ENCODE assay signal across 24 mouse cellular contexts in the genomic region with DNA sequence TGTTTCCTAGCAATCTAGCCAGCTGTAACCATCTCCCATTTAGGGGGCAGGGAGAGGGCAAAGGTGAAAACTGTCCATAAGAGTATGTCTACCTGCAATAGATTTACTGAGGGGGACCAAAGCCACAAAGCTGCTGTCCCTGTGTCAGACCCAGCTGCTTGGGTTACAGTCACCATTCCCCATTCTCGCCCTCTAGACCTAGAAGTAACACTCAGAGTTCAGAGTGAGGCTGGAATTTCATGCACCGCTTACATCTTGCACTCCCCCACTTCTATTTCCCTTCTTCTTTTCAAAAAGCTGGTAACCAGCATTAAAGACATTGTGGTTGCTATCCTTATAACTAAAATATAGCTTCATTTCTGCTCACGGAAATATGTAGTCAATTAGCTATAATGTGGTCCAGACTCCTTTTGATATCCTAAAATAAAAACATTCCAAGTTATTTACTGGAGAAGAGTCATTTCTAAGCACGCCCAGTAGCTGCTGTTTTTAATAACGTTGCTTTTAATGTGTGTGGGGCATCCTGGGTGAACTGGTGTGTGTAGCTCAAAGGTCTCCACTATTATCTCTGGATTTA.
DNase-seq lines count a peak whose midpoint lies in the region; ATAC-seq and TF ChIP-seq lines count a peak whose summit lies in the region.
"Had no signal": no experiment of that assay in that cellular context is flagged by ENCODE, and none has a peak within 500 bp of the region (broad histone marks: within the 10 kb centered on the region; RNA-seq: fewer than 3 reads in every experiment).

No protein-coding gene starts in this region.

- DNase-seq in heart, adult 11 months, result peak; percentile 35
- DNase-seq in heart, adult 18-20 months, result no peak
- DNase-seq in limb, embryonic 14.5 days (ENCODE audit: low spot score), result peak; percentile 38
- no peak for DNase-seq in limb, embryonic 10.5 days (ENCODE audit: low spot score)
- peak; percentile 35 for DNase-seq in forelimb bud, embryonic 11.5 days (ENCODE audit: low read depth, low spot score)
- no peak for DNase-seq in hindbrain, embryonic 11.5 days (ENCODE audit: low spot score)
- DNase-seq: adrenal gland, postnatal 25 days; cerebellum, adult 11-12 months; cerebellum, adult 9-10 months; cerebellum, postnatal 25 days; gastrocnemius, postnatal 36 days; heart, adult 2 months; heart, postnatal 14 days had no signal

- H3K9ac ChIP-seq in limb, embryonic 14.5 days (ENCODE audit: low read depth, low read length, severe bottlenecking), result no peak overlapping the region
- H3K9ac ChIP-seq in hindbrain, embryonic 11.5 days (ENCODE audit: low read depth, low read length), result no peak overlapping the region
- H3K9ac ChIP-seq: embryonic facial prominence, embryonic 15.5 days; heart, embryonic 15.5 days; hindbrain, embryonic 14.5 days had no signal

- H3K36me3 ChIP-seq in limb, embryonic 14.5 days (ENCODE audit: control insufficient read depth, insufficient read depth, low read length), result no peaks in the 10 kb centered on the region
- no peaks in the 10 kb centered on the region for H3K36me3 ChIP-seq in limb, embryonic 10.5 days
- no peaks in the 10 kb centered on the region for H3K36me3 ChIP-seq in hindbrain, embryonic 11.5 days (ENCODE audit: control insufficient read depth, insufficient read depth, low read length)
- H3K36me3 ChIP-seq: embryonic facial prominence, embryonic 15.5 days; forebrain, embryonic 10.5 days; heart, embryonic 15.5 days had no signal

- 36% methylated on average over 5 of the region's 5 CpGs for WGBS in limb, embryonic 14.5 days
- 48% methylated on average over 5 of the region's 5 CpGs for WGBS in limb, embryonic 10.5 days
- 75% methylated on average over 5 of the region's 5 CpGs for WGBS in hindbrain, embryonic 11.5 days

- H3K4me1 ChIP-seq in limb, embryonic 14.5 days (ENCODE audit: control insufficient read depth, insufficient read depth, low read length), result peaks cover 4% of the 10 kb centered on the region; the same call in 1 of the 2 replicates
- peaks cover 21% of the 10 kb centered on the region for H3K4me1 ChIP-seq in limb, embryonic 10.5 days
- H3K4me1 ChIP-seq in hindbrain, embryonic 11.5 days (replicated peaks; ENCODE audit: control insufficient read depth, insufficient read depth, low read length), result no peaks in the 10 kb centered on the region
- H3K4me1 ChIP-seq: heart, embryonic 15.5 days had no signal

- no peaks in the 10 kb centered on the region for H3K27me3 ChIP-seq in limb, embryonic 14.5 days (ENCODE audit: control insufficient read depth, insufficient read depth, low read length)
- no peaks in the 10 kb centered on the region for H3K27me3 ChIP-seq in limb, embryonic 10.5 days (ENCODE audit: low read depth, poor library complexity, severe bottlenecking)
- H3K27me3 ChIP-seq in hindbrain, embryonic 11.5 days (ENCODE audit: control insufficient read depth, insufficient read depth, low read length), result no peaks in the 10 kb centered on the region
- H3K27me3 ChIP-seq: CH12.LX; embryonic facial prominence, embryonic 15.5 days; heart, embryonic 15.5 days had no signal

- no peak for ATAC-seq in limb, embryonic 14.5 days (ENCODE audit: low FRiP score, low read depth)
- ATAC-seq in cerebellum, adult (ENCODE audit: insufficient number of reproducible peaks, low FRiP score, low TSS enrichment), result no peak
- ATAC-seq in hindbrain, embryonic 11.5 days (ENCODE audit: low FRiP score), result no peak
- ATAC-seq: activated CD4-positive, CD25-positive, alpha-beta regulatory T cell, adult 4 months; forebrain, embryonic 14.5 days; Patski had no signal

- H3K9me3 ChIP-seq in limb, embryonic 14.5 days (ENCODE audit: control insufficient read depth, low read length), result no peaks in the 10 kb centered on the region
- peaks cover 3% of the 10 kb centered on the region; the same call in 1 of the 2 replicates for H3K9me3 ChIP-seq in limb, embryonic 10.5 days (replicated peaks)
- H3K9me3 ChIP-seq in hindbrain, embryonic 11.5 days (ENCODE audit: control insufficient read depth, low read length), result no peaks in the 10 kb centered on the region
- H3K9me3 ChIP-seq: heart, embryonic 15.5 days had no signal

- H3K4me2 ChIP-seq in limb, embryonic 14.5 days (replicated peaks; ENCODE audit: low read depth, low read length, severe bottlenecking), result no peak overlapping the region
- H3K4me2 ChIP-seq in hindbrain, embryonic 11.5 days (replicated peaks; ENCODE audit: low read depth, low read length), result no peak overlapping the region
- H3K4me2 ChIP-seq: embryonic facial prominence, embryonic 15.5 days; heart, embryonic 11.5 days; heart, embryonic 15.5 days; hindbrain, embryonic 14.5 days had no signal

- no peak overlapping the region for H3K27ac ChIP-seq in limb, embryonic 14.5 days (replicated peaks; ENCODE audit: low read depth, low read length)
- H3K27ac ChIP-seq in limb, embryonic 10.5 days, result no peak overlapping the region
- no peak overlapping the region for H3K27ac ChIP-seq in hindbrain, embryonic 11.5 days (ENCODE audit: low read depth, low read length)
- H3K27ac ChIP-seq: embryonic facial prominence, embryonic 15.5 days; forebrain, embryonic 10.5 days; heart, adult 2 months; heart, embryonic 15.5 days; hindbrain, embryonic 14.5 days had no signal

- no peak overlapping the region for H3K4me3 ChIP-seq in limb, embryonic 14.5 days (replicated peaks; ENCODE audit: low read length)
- H3K4me3 ChIP-seq in limb, embryonic 10.5 days, result no peak overlapping the region
- H3K4me3 ChIP-seq in hindbrain, embryonic 11.5 days (ENCODE audit: low read depth, low read length), result no peak overlapping the region
- H3K4me3 ChIP-seq: embryonic facial prominence, embryonic 15.5 days; erythroblast, embryonic 14.5 days; forebrain, embryonic 10.5 days; heart, adult 2 months; heart, embryonic 15.5 days had no signal

- TF ChIP-seq POLR2A in limb, embryonic 14.5 days (IDR thresholded peaks at IDR 0.05; ENCODE audit: borderline replicate concordance, extremely low read depth, insufficient read depth, insufficient read length), result no peak

Comparison
In these comparisons a context has a peak if more than half of its experiments do, and no peak if none do; other contexts are left out.
1. DNase-seq: peak in heart, adult 11 months (single experiment), limb, embryonic 14.5 days (single experiment) and forelimb bud, embryonic 11.5 days (single experiment); none in heart, adult 18-20 months (0 of 2), limb, embryonic 10.5 days (single experiment) and hindbrain, embryonic 11.5 days (single experiment).